Mouse (Mus musculus): ENCODE measurements around the gene Mrpl45. TPM values are rescaled to one million over a fixed set of nuclear protein-coding genes. Genes with fewer than 3 reads are reported as not detected.
A peak's percentile ranks its signal among the peaks of the same experiment; 100 is the strongest.

Mrpl45 gene
- polyA plus RNA-seq, 1 experiment: 25.5 TPM

DNA sequence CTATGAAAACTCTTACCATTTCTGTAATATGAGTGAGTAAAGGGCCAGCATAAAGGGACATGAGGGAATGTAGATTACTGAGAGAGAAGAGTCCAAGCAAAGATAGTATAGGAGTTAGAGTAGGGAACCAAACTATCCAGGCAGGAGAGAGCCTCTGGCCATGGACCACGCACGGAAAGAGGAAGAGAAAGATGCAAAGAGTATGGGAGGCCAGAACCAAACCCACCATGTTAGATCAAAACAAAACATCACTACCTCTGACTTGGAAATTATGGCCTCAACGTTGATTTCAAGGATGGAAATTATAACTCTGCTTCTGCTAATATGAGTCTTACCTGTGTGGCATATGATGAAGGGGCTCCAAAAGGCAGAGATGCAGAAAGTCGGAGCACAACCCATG, 30.7 kb upstream of the Mrpl45 start:
- no peak for DNase-seq
- Histone ChIP-seq H3K4me1 (ENCODE audit: control insufficient read depth, insufficient read depth, low read length) (peaks cover 4% of the 10 kb centered on the region; the same call in 1 of the 2 replicates), H3K36me3 (ENCODE audit: control insufficient read depth, insufficient read depth, low read length) (no peaks in the 10 kb centered on the region), H3K27me3 (replicated peaks; ENCODE audit: control insufficient read depth, insufficient read depth, low read length) (no peaks in the 10 kb centered on the region), H3K27ac (ENCODE audit: insufficient read depth, low read depth, low read length) (no peak overlapping the region), H3K4me3 (ENCODE audit: insufficient read depth, low read depth, low read length) (no peak overlapping the region)
- 82% methylated on average over 4 of the region's 4 CpGs for WGBS
- no peak for TF ChIP-seq CTCF (conservative IDR thresholded peaks at IDR 0.05; ENCODE audit: insufficient read depth, insufficient read length, low read depth, low read length)
- TF ChIP-seq POLR2A (IDR thresholded peaks at IDR 0.05; ENCODE audit: low read depth, low read length): no peak

DNA sequence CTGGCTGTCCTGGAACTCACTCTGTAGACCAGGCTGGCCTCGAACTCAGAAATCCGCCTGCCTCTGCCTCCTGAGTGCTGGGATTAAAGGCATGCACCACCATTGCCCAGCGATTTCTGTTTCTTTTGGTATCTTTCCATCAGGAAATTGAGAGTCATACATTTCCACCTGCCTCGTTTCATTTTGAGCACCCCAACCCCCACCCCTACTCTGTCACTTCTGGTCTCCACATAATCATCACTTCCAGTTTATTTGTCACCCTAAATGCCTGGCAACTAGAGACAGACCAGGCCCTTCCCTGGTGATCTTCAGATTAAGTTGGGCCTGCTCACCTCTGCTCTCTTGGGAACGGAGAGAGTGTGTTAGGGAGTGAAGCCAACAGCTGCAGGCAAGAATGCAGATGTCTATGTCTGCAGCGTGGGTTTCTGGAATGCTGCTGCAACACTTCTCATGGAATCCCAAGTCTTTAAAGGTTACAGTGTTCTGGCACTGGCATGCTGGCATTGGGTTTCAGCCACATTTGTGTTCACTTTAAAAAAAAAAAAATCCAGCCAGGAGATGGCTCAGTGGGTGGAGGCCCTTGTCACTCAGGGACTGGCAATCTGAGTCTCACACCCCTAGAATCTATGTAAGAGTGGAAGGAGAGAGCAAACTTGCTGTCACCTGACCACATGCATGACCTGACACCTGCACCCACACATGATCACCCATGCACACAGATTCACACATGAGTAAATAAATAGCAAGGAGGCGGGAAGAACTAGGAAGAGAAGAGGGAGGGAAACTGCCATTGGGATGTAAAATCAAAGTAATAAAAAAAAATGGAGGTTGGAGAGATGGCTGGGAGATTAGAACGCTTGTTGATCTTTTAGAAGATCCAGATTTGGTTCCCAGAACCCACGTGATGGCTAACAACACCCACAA, 29.4 kb upstream of the Mrpl45 start:
- Histone ChIP-seq H3K27me3 (replicated peaks; ENCODE audit: control insufficient read depth, insufficient read depth, low read length) (no peaks in the 10 kb centered on the region), H3K27ac (ENCODE audit: insufficient read depth, low read depth, low read length) (peak overlapping the region; percentile 55; the same call in 1 of the 2 replicates), H3K4me1 (ENCODE audit: control insufficient read depth, insufficient read depth, low read length) (peaks cover 4% of the 10 kb centered on the region; the same call in 1 of the 2 replicates), H3K36me3 (ENCODE audit: control insufficient read depth, insufficient read depth, low read length) (no peaks in the 10 kb centered on the region), H3K4me3 (ENCODE audit: insufficient read depth, low read depth, low read length) (no peak overlapping the region)
- 58% methylated on average over 9 of the region's 9 CpGs for WGBS
- DNase-seq: peak; percentile 41
- TF ChIP-seq POLR2A (IDR thresholded peaks at IDR 0.05; ENCODE audit: low read depth, low read length) (no peak), CTCF (conservative IDR thresholded peaks at IDR 0.05; ENCODE audit: insufficient read depth, insufficient read length, low read depth, low read length) (no peak)

DNA sequence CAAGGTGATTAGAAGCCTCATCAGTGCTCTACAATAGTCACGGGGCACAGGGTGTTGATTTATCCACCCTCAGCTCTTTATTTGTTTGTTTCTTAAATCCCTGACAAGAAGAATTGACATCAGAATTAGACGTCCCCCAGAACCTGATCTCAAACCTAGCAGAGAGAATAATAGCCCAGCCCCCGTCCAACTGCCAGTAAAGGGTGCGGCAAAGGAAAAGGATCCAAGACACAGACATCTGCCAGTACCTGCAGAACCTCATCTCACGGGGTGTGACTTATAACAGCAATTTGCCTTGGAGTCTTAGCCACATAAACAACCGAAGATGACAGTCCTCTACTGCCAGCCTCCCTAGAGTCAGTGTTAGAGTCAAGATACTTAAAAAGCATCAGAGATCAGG, 28.5 kb upstream of the Mrpl45 start:
- Histone ChIP-seq H3K27me3 (replicated peaks; ENCODE audit: control insufficient read depth, insufficient read depth, low read length) (no peaks in the 10 kb centered on the region), H3K4me1 (ENCODE audit: control insufficient read depth, insufficient read depth, low read length) (peaks cover 4% of the 10 kb centered on the region; the same call in 1 of the 2 replicates), H3K4me3 (ENCODE audit: insufficient read depth, low read depth, low read length) (no peak overlapping the region), H3K36me3 (ENCODE audit: control insufficient read depth, insufficient read depth, low read length) (no peaks in the 10 kb centered on the region), H3K27ac (ENCODE audit: insufficient read depth, low read depth, low read length) (no peak overlapping the region)
- no peak for TF ChIP-seq POLR2A (IDR thresholded peaks at IDR 0.05; ENCODE audit: low read depth, low read length)
- no peak for TF ChIP-seq CTCF (conservative IDR thresholded peaks at IDR 0.05; ENCODE audit: insufficient read depth, insufficient read length, low read depth, low read length)
- no peak for DNase-seq
- whole genome bisulfite sequencing: 67% methylated on average over 6 of the region's 6 CpGs

DNA sequence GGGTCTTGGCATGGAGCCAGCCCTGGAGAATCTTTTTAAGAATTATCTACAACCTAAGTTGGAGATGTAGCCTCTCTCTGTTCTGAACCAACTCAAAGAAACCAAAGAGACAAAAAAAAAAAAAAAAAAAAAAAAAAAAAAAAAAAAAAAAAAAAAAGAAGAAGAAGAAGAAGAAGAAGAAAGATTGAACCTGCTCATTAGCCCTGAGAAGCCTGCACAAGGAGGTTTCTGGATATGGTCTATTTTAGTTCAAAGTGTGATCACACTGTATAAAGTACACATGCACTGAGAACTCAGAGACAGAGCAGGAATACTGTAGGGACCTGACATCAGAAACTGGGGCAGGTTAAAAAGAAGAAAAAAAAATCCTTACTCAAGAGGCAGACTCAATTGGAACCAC, 27.9 kb upstream of the Mrpl45 start:
- H3K36me3 ChIP-seq (ENCODE audit: control insufficient read depth, insufficient read depth, low read length): no peaks in the 10 kb centered on the region
- no peak overlapping the region for H3K27ac ChIP-seq (ENCODE audit: insufficient read depth, low read depth, low read length)
- H3K4me3 ChIP-seq (ENCODE audit: insufficient read depth, low read depth, low read length): no peak overlapping the region
- H3K4me1 ChIP-seq (ENCODE audit: control insufficient read depth, insufficient read depth, low read length): peaks cover 4% of the 10 kb centered on the region; the same call in 1 of the 2 replicates
- no peak for DNase-seq
- H3K27me3 ChIP-seq (replicated peaks; ENCODE audit: control insufficient read depth, insufficient read depth, low read length): no peaks in the 10 kb centered on the region
- no peak for TF ChIP-seq CTCF (conservative IDR thresholded peaks at IDR 0.05; ENCODE audit: insufficient read depth, insufficient read length, low read depth, low read length)
- TF ChIP-seq POLR2A (IDR thresholded peaks at IDR 0.05; ENCODE audit: low read depth, low read length): no peak

DNA sequence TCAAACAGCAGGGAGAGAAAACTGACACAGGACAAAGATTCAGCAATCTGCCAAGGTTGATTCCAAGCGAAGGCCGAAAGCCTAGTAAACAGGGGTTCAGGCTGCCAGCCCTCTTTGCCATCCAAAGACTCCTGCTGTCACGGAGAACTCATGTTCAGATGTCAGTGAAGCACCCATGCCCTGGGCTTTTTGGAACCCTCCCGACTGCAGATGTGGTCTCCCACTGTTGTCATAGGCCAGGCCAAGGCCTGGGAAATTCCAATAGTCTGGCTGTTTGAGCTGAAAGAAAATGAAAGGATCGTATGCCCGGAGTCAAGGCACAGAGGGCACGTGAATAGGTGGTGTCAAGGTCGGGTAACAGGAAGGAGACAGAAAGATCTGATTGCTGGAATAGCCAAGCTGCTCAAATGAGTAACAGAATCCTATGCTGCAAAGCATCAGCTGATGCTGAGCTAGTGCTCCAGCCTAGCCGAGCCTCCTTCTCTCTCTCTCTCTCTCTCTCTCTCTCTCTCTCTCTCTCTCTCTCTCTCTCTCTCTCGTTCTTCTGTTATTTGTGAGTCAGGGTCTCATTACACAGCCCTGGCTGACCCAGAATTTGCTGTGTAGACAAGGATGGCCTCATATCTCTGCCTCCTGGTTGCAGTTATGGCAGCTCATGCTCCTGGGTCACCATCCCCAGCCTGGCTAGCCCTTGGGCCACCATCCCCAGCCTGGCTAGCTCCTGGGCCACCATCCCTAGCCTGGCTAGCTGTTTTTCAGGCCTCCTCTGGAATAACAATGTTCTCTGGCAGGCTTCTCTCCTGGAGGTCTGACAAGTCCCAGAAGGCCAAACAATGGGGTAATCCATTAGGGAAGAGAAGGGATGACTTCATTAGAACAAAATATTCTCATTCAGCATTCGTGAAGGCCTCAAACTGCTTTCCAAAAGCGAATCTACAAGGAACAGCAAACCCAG, 26.0 kb upstream of the Mrpl45 start:
- Histone ChIP-seq H3K27ac (ENCODE audit: insufficient read depth, low read depth, low read length) (no peak overlapping the region), H3K36me3 (ENCODE audit: control insufficient read depth, insufficient read depth, low read length) (no peaks in the 10 kb centered on the region)

DNA sequence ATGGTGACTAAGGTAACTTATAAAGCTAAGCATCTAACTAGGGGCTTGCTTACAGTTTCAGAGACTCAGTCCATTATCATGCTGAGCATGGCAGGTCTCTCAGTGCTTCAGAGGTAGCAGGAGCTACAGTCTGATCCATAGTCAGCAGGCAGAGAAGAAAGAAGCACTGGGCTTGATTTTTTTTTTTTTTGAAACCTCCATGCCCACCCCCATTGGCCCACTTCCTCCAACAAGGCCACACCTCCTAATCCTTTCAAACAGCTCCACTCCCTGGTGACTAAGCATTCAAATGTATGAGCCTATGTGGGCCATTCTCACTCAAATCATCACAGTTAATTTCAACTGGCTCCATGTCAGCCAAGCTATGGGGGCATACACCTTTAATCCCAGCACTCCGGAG, 22.8 kb upstream of the Mrpl45 start:
- Histone ChIP-seq H3K36me3 (ENCODE audit: control insufficient read depth, insufficient read depth, low read length) (no peaks in the 10 kb centered on the region), H3K4me1 (ENCODE audit: control insufficient read depth, insufficient read depth, low read length) (no peaks in the 10 kb centered on the region; the same call in 1 of the 2 replicates), H3K4me3 (ENCODE audit: insufficient read depth, low read depth, low read length) (no peak overlapping the region), H3K27me3 (replicated peaks; ENCODE audit: control insufficient read depth, insufficient read depth, low read length) (no peaks in the 10 kb centered on the region), H3K27ac (ENCODE audit: insufficient read depth, low read depth, low read length) (no peak overlapping the region)
- TF ChIP-seq CTCF (conservative IDR thresholded peaks at IDR 0.05; ENCODE audit: insufficient read depth, insufficient read length, low read depth, low read length) (no peak), POLR2A (IDR thresholded peaks at IDR 0.05; ENCODE audit: low read depth, low read length) (no peak)
- 90% methylated on average over 1 of the region's 1 CpGs for WGBS
- no peak for DNase-seq

More for the DNA sequence above, 26.0 kb upstream of the Mrpl45 start:
- Histone ChIP-seq H3K4me1 (ENCODE audit: control insufficient read depth, insufficient read depth, low read length) (peaks cover 4% of the 10 kb centered on the region; the same call in 1 of the 2 replicates), H3K27me3 (replicated peaks; ENCODE audit: control insufficient read depth, insufficient read depth, low read length) (no peaks in the 10 kb centered on the region), H3K4me3 (ENCODE audit: insufficient read depth, low read depth, low read length) (no peak overlapping the region)
- 58% methylated on average over 12 of the region's 12 CpGs for WGBS
- no peak for DNase-seq
- TF ChIP-seq CTCF (conservative IDR thresholded peaks at IDR 0.05; ENCODE audit: insufficient read depth, insufficient read length, low read depth, low read length) (no peak), POLR2A (IDR thresholded peaks at IDR 0.05; ENCODE audit: low read depth, low read length) (no peak)

All from kidney, adult 2 months (tissue).